Mouse (Mus musculus) CH12.LX (cell line): ENCODE measurements around the gene Ccdc40. TPM values are rescaled to one million over a fixed set of nuclear protein-coding genes. Genes with fewer than 3 reads are reported as not detected.

Experiments
- DNase-seq: peaks from one replicate; pipeline ENCODE4 v3.0.0-alpha.2; 2013; ENCODE audit errors: extremely low read depth
- H3K27ac ChIP-seq: 2 replicates; pipeline ENCODE4 v1.5.1; 2012; ENCODE audit warnings: low read depth, mild to moderate bottlenecking, control low read depth, moderate library complexity; ENCODE audit not compliant: insufficient read depth
- H3K27me3 ChIP-seq: replicated peaks from 2 replicates; pipeline ENCODE3; 2012; ENCODE audit warnings: inconsistent platforms
- H3K36me3 ChIP-seq, 2 experiments: replicated peaks in 1 of 2; 2 replicates each; pipeline versions ENCODE3 to v1.6.1; 2012; ENCODE audit warnings: inconsistent platforms in 1 of 2, low read length in 1 of 2, mild to moderate bottlenecking in 1 of 2, mixed read lengths in 1 of 2, moderate library complexity in 1 of 2; ENCODE audit not compliant: control insufficient read depth in 1 of 2, insufficient read depth in 1 of 2
- H3K4me1 ChIP-seq, 2 experiments: 2 replicates each; pipeline ENCODE4 v1.6.1; 2012; ENCODE audit warnings: inconsistent platforms in 1 of 2, moderate library complexity in 1 of 2; ENCODE audit not compliant: insufficient read depth in 2 of 2, control insufficient read depth in 1 of 2
- H3K4me2 ChIP-seq: 2 replicates; pipeline ENCODE4 v1.6.1; 2012; ENCODE audit warnings: low read depth, mild to moderate bottlenecking, control low read depth; ENCODE audit not compliant: poor library complexity, insufficient read depth, severe bottlenecking
- H3K4me3 ChIP-seq, 3 experiments: fragments of 150-350 bp in 1 of 3; sonication (generic) in 1 of 3; replicated peaks in 1 of 3; 2 replicates each; pipeline versions ENCODE3 to v1.5.1; 2011 to 2012; ENCODE audit warnings: low read depth in 2 of 3, low read length in 2 of 3, mild to moderate bottlenecking in 2 of 3, moderate library complexity in 2 of 3, control low read depth in 1 of 3, improper control_type of control experiment in 1 of 3, inconsistent platforms in 1 of 3, mixed read lengths in 1 of 3; ENCODE audit not compliant: poor library complexity in 1 of 3
- H3K79me2 ChIP-seq: replicated peaks from 2 replicates; pipeline ENCODE4 v1.6.1; 2012; ENCODE audit warnings: mild to moderate bottlenecking, moderate library complexity; ENCODE audit not compliant: control insufficient read depth, poor library complexity, insufficient read depth, severe bottlenecking; ENCODE audit errors: extremely low read depth
- H3K9ac ChIP-seq: 2 replicates; pipeline ENCODE4 v1.6.1; 2012; ENCODE audit warnings: low read depth, mild to moderate bottlenecking, control low read depth, moderate library complexity; ENCODE audit not compliant: insufficient read depth
- H3K9me3 ChIP-seq: replicated peaks from 2 replicates; pipeline ENCODE3; 2012; ENCODE audit warnings: low read length, inconsistent platforms, mixed read lengths
- CHD2 ChIP-seq: IDR thresholded peaks from 2 replicates; pipeline ENCODE4 v1.6.1; 2011; ENCODE audit warnings: low read length, improper control_type of control experiment
- CTCF ChIP-seq, 2 experiments: IDR thresholded peaks in 1 of 2; conservative IDR thresholded peaks in 1 of 2; 2 replicates each; pipeline ENCODE4 v1.5.1; 2011 to 2012; ENCODE audit warnings: low read depth in 2 of 2, low read length in 2 of 2, improper control_type of control experiment in 1 of 2, inconsistent platforms in 1 of 2, mild to moderate bottlenecking in 1 of 2, moderate library complexity in 1 of 2
- ELF1 ChIP-seq: IDR thresholded peaks from 2 replicates; pipeline ENCODE4 v1.6.1; 2014; ENCODE audit warnings: low read depth, mild to moderate bottlenecking, inconsistent platforms, low read length, improper control_type of control experiment
- ETS1 ChIP-seq: conservative IDR thresholded peaks from 2 replicates; pipeline ENCODE4 v1.6.1; 2012; ENCODE audit warnings: low read depth, mild to moderate bottlenecking, inconsistent platforms, low read length, improper control_type of control experiment, moderate library complexity
- HCFC1 ChIP-seq: IDR thresholded peaks from 2 replicates; pipeline ENCODE4 v1.6.1; 2012; ENCODE audit warnings: low read depth, mild to moderate bottlenecking, inconsistent platforms, low read length, improper control_type of control experiment
- IRF4 ChIP-seq: IDR thresholded peaks from 2 replicates; pipeline ENCODE4 v1.6.1; 2014; ENCODE audit warnings: low read depth, mild to moderate bottlenecking, inconsistent platforms, low read length, improper control_type of control experiment
- MAFK ChIP-seq: IDR thresholded peaks from 2 replicates; pipeline ENCODE4 v1.6.1; 2011; ENCODE audit warnings: low read length, improper control_type of control experiment; ENCODE audit not compliant: insufficient replicate concordance
- MAX ChIP-seq: IDR thresholded peaks from 2 replicates; pipeline ENCODE4 v1.6.1; 2011; ENCODE audit warnings: low read length, improper control_type of control experiment
- MAZ ChIP-seq: IDR thresholded peaks from 2 replicates; pipeline ENCODE4 v1.6.1; 2012; ENCODE audit warnings: low read depth, mild to moderate bottlenecking, inconsistent platforms, low read length, improper control_type of control experiment, moderate library complexity
- MYC ChIP-seq: IDR thresholded peaks from 2 replicates; pipeline ENCODE4 v1.6.1; 2011; ENCODE audit warnings: low read depth, mild to moderate bottlenecking, improper control_type of control experiment, low read length
- NRF1 ChIP-seq: IDR thresholded peaks from 2 replicates; pipeline ENCODE4 v1.6.1; 2014; ENCODE audit warnings: low read depth, mild to moderate bottlenecking, inconsistent platforms, low read length, improper control_type of control experiment, moderate library complexity
- PAX5 ChIP-seq: IDR thresholded peaks from 2 replicates; pipeline ENCODE4 v1.6.1; 2012; ENCODE audit warnings: low read length, inconsistent platforms, mixed read lengths
- POLR2A ChIP-seq: IDR thresholded peaks from 2 replicates; pipeline ENCODE4 v1.6.1; 2011; ENCODE audit warnings: low read depth, mild to moderate bottlenecking, improper control_type of control experiment, low read length
- POLR2AphosphoS2 ChIP-seq: IDR thresholded peaks from 2 replicates; pipeline ENCODE4 v1.6.1; 2011; ENCODE audit warnings: low read depth, low read length, improper control_type of control experiment
- RAD21 ChIP-seq: IDR thresholded peaks from 2 replicates; pipeline ENCODE4 v1.6.1; 2011; ENCODE audit warnings: low read depth, mild to moderate bottlenecking, low read length, improper control_type of control experiment, moderate library complexity
- SIN3A ChIP-seq: IDR thresholded peaks from 2 replicates; pipeline ENCODE4 v1.6.1; 2012; ENCODE audit warnings: low read length, improper control_type of control experiment, inconsistent platforms
- TCF12 ChIP-seq: IDR thresholded peaks from 2 replicates; pipeline ENCODE4 v1.6.1; 2014; ENCODE audit warnings: low read depth, mild to moderate bottlenecking, inconsistent platforms, low read length, improper control_type of control experiment
- UBTF ChIP-seq: IDR thresholded peaks from 2 replicates; pipeline ENCODE4 v1.6.1; 2012; ENCODE audit warnings: low read depth, mild to moderate bottlenecking, inconsistent platforms, low read length, improper control_type of control experiment, moderate library complexity
- USF1 ChIP-seq: IDR thresholded peaks from 2 replicates; pipeline ENCODE4 v1.6.1; 2014; ENCODE audit warnings: low read depth, mild to moderate bottlenecking, inconsistent platforms, low read length, improper control_type of control experiment
- USF2 ChIP-seq: conservative IDR thresholded peaks from 2 replicates; pipeline ENCODE4 v1.6.1; 2011; ENCODE audit warnings: low read depth, low read length, improper control_type of control experiment
- ZC3H11A ChIP-seq: IDR thresholded peaks from 2 replicates; pipeline ENCODE4 v1.6.1; 2012; ENCODE audit warnings: low read depth, mild to moderate bottlenecking, inconsistent platforms, low read length, improper control_type of control experiment
- ZNF384 ChIP-seq: IDR thresholded peaks from 2 replicates; pipeline ENCODE4 v1.6.1; 2012; ENCODE audit warnings: low read depth, low read length, improper control_type of control experiment, inconsistent platforms
- dilution Hi-C: fragments of 300-500 bp; cut with MboI; formaldehyde crosslinking; loops from 2 replicates; pipeline ENCODE4 v1.14.3; 2020; ENCODE audit warnings: low sequenced_read_pairs; ENCODE audit not compliant: extremely low pct_unique_long_range_greater_than_20kb, extremely low pct_ligation_motif_present
- in situ Hi-C: fragments of 300-500 bp; cut with MboI; formaldehyde crosslinking; loops from 3 replicates; pipeline ENCODE4 v1.14.3; 2019; ENCODE audit warnings: low sequenced_read_pairs, low pct_ligation_motif_present, low pct_unique_long_range_greater_than_20kb, mixed read lengths
- polyA plus RNA-seq: library from polyadenylated mRNA; unstranded; fragments of >175 nt; gene quantifications from 2 replicates; pipeline ENCODE4 v1.2.1, GENCODE M21; 2012; ENCODE audit warnings: low read depth; ENCODE audit not compliant: insufficient read length
- total RNA-seq, 2 experiments: library from RNA; depleted of rRNA; stranded (reverse); fragments of 300-350 nt in 1 of 2; fragments of >200 nt in 1 of 2; gene quantifications; 2 replicates each; pipeline ENCODE4 v1.2.3; 2012 to 2014

Gene Ccdc40
- total and polyA plus RNA-seq, 3 experiments = 0.97 to 1.4 (median 1.3) TPM

- no peaks in the 10 kb centered on the region for H3K79me2 ChIP-seq
- no peak overlapping the region for H3K4me3 ChIP-seq
- in situ Hi-C loops = loop anchor here (10.0 kb wide), 1 partner anchor 47 kb away; no protein-coding TSS in a partner anchor
- peaks cover 9% of the 10 kb centered on the region for H3K9me3 ChIP-seq
- no peaks in the 10 kb centered on the region for H3K27me3 ChIP-seq
- no peak overlapping the region for H3K9ac ChIP-seq
- H3K4me2 ChIP-seq = no peak overlapping the region
- TF ChIP-seq SIN3A = no peak
- TF ChIP-seq PAX5 = no peak
- TF ChIP-seq MAFK = peak; percentile 98
- TF ChIP-seq MAX = no peak
- TF ChIP-seq NRF1 = no peak
- dilution Hi-C loops = no loop called here
- no peak overlapping the region for H3K27ac ChIP-seq
- H3K4me1 ChIP-seq = peaks cover 20 to 63% of the 10 kb centered on the region in 2 experiments
- no peak for DNase-seq
- peaks cover 2 to 4% of the 10 kb centered on the region in 2 experiments for H3K36me3 ChIP-seq
Observed at GRCm38 (mm10) chr11:119181861-119182395, 46.4 kb upstream of the Ccdc40 start.

GRCm38 (mm10) chr11:119183684-119184310 lies 44.6 kb upstream of the Ccdc40 start:
- no peaks in the 10 kb centered on the region for H3K27me3 ChIP-seq
- no peak overlapping the region for H3K27ac ChIP-seq
- no peak for TF ChIP-seq TCF12
- TF ChIP-seq USF1 = no peak
- no peak for TF ChIP-seq ZNF384
- TF ChIP-seq UBTF = no peak
- no peak for TF ChIP-seq MYC
- no peak for TF ChIP-seq CTCF (conservative IDR thresholded peaks at IDR 0.05 in 1 of 2, IDR thresholded peaks at IDR 0.05 in 1 of 2; ENCODE audit: low read depth in 2 of 2, low read length in 2 of 2)
- no peak for TF ChIP-seq ELF1
- no peak for TF ChIP-seq USF2
- TF ChIP-seq SIN3A = no peak
- no peak for TF ChIP-seq ETS1
- no peak for TF ChIP-seq MAFK
- no peak for TF ChIP-seq ZC3H11A
- no peak for TF ChIP-seq RAD21
- TF ChIP-seq MAZ = no peak
- TF ChIP-seq CHD2 = no peak
- no peak for TF ChIP-seq IRF4
- TF ChIP-seq POLR2A = no peak
- TF ChIP-seq HCFC1 = no peak
- no peak for TF ChIP-seq POLR2AphosphoS2

More at GRCm38 (mm10) chr11:119183684-119184310, 44.6 kb upstream of the Ccdc40 start:
- no peak overlapping the region for H3K4me3 ChIP-seq
- dilution Hi-C loops (no loop called here), in situ Hi-C loops (loop anchor here (10.0 kb wide), 1 partner anchor 49 kb away; no protein-coding TSS in a partner anchor)
- H3K9ac ChIP-seq = no peak overlapping the region
- no peak overlapping the region for H3K4me2 ChIP-seq
- peaks cover 35 to 66% of the 10 kb centered on the region in 2 experiments for H3K4me1 ChIP-seq
- peaks cover 9% of the 10 kb centered on the region for H3K9me3 ChIP-seq
- H3K79me2 ChIP-seq = no peaks in the 10 kb centered on the region
- H3K36me3 ChIP-seq = peaks cover 2 to 4% of the 10 kb centered on the region in 2 experiments
- DNase-seq = no peak
